Mouse (Mus musculus) layer of hippocampus, postnatal 14 days (tissue): ENCODE results near the gene Ak9. TPM values are rescaled to one million over a fixed set of nuclear protein-coding genes. Genes with fewer than 3 reads are reported as not detected.

Experiments
- DNase-seq, 2 experiments: peaks; one replicate each; pipeline ENCODE4 v3.0.0; 2021 to 2022; ENCODE audit warnings: low spot score in 2 of 2, mixed read lengths in 1 of 2
- total RNA-seq, 2 experiments: library from RNA; stranded (reverse); gene quantifications; 2 replicates each; pipeline ENCODE4 v1.2.3; 2021

The Ak9 gene
- total RNA-seq, 2 experiments from 2014 or later, result 0.45 to 0.67 TPM

DNA sequence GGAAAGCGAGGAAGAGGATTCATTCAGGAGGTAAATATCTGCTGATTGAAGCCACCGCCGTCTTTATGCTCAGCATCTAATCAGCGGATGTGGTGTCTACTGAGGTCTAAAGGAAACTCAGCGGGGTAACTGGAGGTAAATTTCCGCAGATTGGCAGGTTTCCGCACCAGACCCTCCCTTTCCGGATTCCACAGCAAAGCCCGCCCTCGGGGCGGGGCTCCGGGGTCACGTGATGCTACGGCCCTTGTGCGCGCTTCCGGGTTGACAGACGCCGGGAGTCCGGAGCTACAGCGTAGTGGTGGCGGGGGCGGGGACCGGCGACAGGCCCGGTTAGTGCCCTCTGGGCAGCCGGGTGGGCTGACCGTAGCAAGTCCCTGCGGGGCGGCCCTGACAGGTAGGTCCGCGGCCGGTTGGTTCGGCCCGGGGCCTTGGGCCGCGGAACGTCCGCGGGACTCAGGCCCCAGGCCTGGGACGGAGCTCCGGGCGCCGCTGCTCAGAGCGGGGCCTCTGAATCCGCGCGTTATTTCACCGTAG lies 146.4 kb downstream of the Ak9 start, which contains the start of gene Zbtb24:
Zbtb24 (plus strand) TSS at position 247 of the 534 bp plus-strand sequence.
- peak; percentile 91 to 95 for DNase-seq

GRCm38 (mm10) chr10:41450780-41451522 lies 147.2 kb downstream of the Ak9 start:
- DNase-seq, result no peak

GRCm38 (mm10) chr10:41451656-41452055 lies 147.9 kb downstream of the Ak9 start:
- no peak for DNase-seq

DNA sequence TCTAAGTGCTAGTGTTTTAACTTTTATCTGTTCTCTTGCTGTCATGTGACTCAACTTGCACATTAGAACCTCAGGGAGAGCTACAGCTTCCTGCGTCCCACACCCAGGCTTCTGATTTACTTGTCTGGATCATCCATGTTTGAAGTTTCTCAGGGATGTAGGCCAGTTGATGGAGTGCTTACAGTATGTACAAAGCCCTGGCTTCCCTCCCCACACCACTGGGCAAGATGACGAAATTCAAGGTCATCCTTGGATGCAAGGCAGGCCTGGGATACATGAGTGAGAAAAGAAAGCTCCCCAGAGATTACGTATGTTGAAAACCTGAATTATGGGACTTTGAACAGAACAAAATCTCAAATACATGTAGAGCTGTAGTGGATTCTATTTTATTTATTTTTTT lies 149.0 kb downstream of the Ak9 start:
- no peak for DNase-seq

DNA sequence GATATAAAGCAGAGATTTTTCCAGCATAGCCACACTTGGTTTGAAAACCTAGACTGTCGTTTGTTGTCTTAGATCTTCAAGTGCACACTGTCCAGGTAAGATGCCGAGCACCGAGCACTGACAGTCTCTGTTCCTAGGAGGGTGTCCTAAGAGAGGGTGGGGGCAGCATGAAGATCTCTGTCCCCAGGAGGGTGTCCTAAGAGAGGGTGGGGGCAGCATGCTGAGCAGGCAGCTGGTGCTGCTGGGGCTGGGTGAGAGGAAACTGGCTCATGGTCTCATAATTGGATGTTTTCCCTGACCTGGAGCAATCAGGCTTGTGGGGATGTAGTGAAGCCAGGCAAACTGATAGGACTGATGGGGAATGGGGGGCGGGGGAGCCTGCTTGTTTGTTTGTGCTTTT lies 156.2 kb downstream of the Ak9 start:
- no peak for DNase-seq

DNA sequence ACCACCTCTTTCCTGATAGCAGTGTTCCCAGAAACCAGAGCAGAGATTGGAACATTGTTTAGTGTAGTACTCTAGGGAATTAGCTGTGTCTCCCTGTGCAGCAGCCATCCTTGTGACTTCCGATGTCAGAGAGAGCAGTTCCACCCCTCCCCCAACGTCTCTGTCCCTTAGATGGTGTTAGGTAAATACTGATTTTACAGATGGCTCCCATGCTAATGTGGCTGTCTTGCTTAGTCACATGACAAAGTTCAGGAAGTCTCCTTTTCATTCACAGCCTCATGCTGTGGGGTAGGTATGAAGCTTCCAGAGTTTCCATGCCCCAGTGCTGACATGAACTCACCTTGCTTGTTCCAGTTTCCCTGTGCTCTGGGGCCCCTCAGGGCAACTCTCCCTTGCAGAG lies 156.7 kb downstream of the Ak9 start:
- no peak for DNase-seq

DNA sequence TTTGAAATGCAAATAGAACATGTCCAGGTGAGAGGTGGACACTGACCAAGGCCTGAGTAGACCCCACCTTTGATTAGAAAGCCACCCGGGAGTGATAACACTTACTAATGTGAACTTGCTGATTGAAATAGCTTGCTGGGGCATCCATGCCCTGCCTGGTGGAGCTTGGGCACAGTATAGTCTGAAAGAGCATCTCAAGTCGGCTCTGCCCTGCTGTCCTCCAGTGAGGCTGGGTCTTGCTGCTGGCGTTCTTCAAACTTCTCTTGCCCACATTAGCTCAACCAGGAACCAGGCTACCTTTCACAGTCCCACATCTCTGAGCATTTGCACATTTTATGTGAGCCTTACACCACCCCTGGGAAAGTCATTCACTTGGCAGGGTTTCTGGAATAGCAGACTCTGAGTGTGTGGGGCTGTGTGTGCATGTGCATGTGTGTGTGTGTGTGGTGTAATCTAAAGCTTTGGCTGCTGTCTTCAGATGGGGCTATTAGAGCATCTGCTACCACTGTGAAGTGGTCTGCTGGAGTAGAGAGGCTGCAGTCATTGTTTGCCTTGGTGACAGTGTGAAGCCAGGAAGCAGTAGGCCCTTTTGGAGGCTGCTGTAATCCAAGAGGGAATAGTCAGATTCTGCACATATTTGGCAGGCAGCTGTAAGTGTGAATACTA lies 157.4 kb downstream of the Ak9 start:
- DNase-seq, result no peak

- no peak for DNase-seq
Observed at GRCm38 (mm10) chr10:41464401-41464955, 160.7 kb downstream of the Ak9 start.

DNA sequence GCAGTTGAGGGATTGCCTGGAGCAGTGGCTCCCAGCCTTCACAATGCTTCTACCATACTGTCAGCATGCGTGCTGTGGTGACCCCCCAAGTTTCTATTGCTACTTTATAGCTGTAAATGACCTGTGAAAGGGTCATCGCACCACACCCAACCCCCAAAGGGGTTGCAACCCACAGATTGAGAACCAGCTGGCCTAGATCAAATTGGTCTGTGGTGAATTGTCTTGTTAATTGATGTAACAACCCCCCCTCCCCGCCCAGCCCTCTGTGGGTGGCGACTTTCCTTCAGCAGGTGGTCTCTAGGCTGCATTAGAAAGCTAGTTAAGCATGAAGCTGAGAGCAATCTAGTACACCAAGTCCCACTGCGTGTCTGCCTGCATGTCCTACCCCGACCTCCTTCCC lies 163.5 kb downstream of the Ak9 start:
- DNase-seq, result no peak

DNA sequence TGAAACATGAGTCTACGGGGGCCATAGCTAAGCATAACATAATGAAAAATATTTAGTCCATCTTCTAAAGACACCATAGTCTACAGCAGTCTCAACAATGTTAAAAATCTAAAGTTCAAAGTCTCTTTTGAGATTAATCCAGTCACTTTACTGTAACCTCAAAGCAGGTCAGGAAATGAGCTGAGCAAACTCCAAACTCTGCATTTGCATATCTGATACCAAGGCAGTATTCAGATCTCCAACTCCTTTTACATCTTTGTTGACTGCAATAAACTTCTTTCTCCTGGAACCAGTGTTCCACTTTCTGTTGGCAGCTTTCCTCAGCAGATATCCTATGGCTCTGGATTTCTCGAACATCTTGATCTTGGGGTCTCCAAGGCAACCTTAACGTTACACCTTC lies 166.9 kb downstream of the Ak9 start:
- DNase-seq, result no peak

DNA sequence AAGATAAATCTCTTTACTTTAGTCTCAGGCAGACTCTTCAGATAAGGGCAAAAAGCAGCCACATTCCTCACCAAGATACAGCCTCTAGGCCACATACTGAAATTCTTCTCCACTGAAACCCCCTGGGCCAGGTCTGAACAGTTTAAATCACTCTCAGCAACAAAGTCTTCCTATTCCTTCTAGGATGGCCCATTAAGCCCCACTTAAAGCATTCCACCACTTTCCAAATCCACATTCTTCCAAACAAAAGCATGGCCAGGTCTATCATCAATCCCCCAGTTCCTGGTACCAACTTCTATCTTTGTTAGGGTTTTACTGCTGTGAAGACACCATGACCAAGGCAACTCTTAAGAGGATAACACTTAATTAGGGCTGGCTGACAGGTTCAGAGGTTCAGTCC lies 168.8 kb downstream of the Ak9 start:
- DNase-seq, result no peak

DNA sequence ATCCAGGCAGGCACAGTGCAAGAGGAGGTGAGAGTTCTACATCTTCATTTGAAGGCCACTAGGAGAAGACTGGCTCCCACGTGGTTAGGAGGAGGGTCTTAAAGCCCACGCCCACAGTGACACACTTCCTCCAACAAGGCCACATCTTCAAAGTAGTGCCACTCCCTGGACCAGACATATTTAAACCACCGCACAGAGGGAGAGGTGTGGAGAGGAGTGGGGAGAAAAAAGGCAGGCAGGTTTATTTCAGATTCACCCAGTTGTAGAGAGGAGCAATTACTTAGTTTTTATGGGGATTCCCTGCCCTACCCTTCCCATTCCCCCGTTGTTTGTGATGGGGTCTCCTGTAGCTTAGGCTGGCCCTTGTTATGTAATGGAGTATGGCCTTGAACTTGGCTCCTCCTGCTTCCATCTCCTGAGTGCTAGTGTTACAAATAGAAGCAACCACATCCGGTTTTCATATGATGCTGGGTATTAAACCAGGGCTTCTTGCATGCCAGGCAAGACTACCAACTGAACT lies 169.2 kb downstream of the Ak9 start:
- no peak for DNase-seq

DNA sequence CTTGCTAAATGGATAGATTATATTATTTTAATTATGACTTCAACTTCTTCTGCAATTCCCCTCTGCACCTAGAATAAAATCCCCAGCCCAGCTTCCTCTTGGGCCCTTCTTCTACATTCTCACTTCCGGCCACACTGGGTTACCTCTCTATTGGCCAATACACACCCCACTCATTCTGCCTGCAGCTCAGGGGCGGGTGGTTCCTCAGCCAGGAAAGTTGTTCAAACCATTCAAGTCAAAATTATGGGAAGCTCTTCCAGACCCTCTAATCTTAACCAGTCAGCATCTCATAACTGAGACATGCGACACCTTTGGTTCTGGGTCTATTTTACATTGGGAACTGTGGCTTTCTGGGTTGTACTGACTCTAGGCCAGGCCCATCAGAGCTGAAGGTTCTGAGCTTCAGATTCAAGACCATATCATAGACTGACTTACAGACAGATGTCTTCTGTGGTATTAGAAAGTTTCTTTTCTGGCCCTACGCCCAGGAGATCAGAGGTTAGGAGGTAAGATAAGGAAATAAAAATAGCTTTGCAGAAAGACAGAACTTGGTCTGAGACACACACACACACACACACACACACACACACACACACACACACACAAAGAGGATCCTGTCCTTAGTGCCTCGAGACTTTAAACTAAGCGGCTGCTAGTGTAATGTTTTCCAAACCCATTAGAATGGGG lies 170.1 kb downstream of the Ak9 start:
- no peak for DNase-seq

GRCm38 (mm10) chr10:41474981-41475391 lies 171.2 kb downstream of the Ak9 start:
- no peak for DNase-seq

- DNase-seq, result peak in 1 of 2 experiments; percentile 51
Observed at GRCm38 (mm10) chr10:41476171-41477017, 172.6 kb downstream of the Ak9 start, which contains the start of gene Mical1. Mical1 (plus strand) TSS chr10:41476314.

GRCm38 (mm10) chr10:41477018-41477277 lies 173.2 kb downstream of the Ak9 start:
- no peak for DNase-seq

- DNase-seq, result peak; percentile 48 to 64
Observed at GRCm38 (mm10) chr10:41477278-41478181, 173.8 kb downstream of the Ak9 start.

DNA sequence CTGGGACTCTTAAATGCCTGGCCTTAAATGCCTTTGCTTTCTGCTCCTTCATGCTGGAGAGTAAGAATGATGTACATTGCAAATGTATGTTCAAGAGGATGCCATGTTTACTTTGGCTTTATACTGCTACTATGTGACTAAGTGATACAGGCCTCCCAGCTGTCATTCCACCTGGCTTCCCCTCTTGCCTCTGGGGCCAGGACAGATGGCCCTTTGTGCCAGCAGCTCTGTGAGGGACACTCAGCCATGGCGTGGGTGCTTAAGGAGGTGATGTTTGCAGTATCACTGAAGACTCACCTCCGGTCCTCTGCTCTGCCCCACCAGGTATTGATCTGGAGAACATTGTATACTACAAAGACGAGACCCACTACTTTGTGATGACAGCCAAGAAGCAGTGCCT lies 176.2 kb downstream of the Ak9 start:
- no peak for DNase-seq
